Mouse (Mus musculus) hindlimb bud, embryonic 11.5 days (tissue): Measurements from ENCODE around the gene Washc3.

Experiments used
- DNase-seq: peaks from one replicate; pipeline ENCODE4 v3.0.0-alpha.2; 2012; ENCODE audit warnings: low read depth, low spot score; ENCODE audit errors: extremely low spot score

The Washc3 gene

GRCm38 (mm10) chr10:88252121-88252862, 51.4 kb downstream of the Washc3 start:
- DNase-seq: no peak

DNA sequence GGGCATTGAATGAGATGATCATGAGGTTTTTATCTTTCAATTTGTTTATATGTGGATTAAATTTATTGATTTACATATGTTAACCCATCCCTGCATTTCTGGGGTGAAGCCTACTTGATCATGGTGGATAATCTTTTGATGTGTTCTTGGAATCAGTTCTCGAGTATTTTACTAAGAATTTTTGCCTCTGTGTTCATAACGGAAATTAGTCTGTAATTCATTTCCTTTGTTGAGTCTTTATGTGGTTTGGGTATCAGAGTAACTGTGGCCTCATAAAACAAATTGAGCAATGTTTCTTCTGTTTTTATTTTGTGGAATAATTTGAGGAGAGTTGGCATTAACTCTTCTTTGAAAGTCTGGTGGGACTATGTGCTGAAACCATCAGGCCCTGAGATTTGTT, 54.7 kb downstream of the Washc3 start:
- DNase-seq: no peak

- DNase-seq: no peak
These were observed 59.4 kb downstream of the Washc3 start for GRCm38 (mm10) chr10:88260309-88260708.

GRCm38 (mm10) chr10:88261186-88261585, 60.3 kb downstream of the Washc3 start:
- DNase-seq: no peak

GRCm38 (mm10) chr10:88263383-88263782, 62.5 kb downstream of the Washc3 start:
- DNase-seq: no peak

DNA sequence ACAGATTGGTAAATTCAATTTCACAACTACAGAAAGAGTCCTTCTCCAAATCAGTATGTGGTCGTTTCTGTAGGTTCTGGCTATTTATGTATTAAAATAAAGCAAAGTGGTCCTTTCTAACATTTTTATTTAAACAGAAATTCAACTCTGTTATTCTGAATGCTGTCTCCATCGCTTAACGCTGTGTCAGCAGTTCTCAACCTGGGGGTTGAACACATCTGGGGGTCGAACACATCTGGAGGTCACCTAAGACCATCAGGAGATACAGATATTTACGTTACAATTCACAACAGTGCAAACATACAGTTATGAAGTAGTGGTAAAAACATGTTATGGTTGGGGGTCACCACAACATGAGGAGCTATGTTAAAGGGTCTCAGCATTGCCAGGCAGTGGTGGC, 73.2 kb downstream of the Washc3 start:
- no peak for DNase-seq

DNA sequence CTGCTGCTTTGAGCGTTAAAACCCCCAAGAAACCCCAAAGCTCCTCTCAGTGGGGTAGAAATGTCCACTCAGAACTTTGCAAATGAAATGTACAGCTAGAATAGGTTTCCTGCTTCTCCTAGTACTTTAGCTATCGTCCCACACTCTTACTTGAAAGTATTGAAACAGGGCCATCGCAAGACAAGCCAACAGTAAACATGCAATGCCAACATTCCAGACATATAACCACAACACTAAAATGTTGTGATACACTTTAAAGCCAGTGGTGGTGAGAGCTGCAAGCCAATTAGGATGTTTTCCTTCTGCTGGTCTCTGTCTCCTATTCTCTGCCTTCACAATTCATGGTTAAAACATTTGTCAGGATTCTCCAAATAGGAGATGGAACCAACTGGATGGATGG, 80.8 kb downstream of the Washc3 start:
- no peak for DNase-seq

- no peak for DNase-seq
These were observed 83.6 kb downstream of the Washc3 start for GRCm38 (mm10) chr10:88284343-88284990.

GRCm38 (mm10) chr10:88287261-88287660, 86.4 kb downstream of the Washc3 start:
- no peak for DNase-seq

DNA sequence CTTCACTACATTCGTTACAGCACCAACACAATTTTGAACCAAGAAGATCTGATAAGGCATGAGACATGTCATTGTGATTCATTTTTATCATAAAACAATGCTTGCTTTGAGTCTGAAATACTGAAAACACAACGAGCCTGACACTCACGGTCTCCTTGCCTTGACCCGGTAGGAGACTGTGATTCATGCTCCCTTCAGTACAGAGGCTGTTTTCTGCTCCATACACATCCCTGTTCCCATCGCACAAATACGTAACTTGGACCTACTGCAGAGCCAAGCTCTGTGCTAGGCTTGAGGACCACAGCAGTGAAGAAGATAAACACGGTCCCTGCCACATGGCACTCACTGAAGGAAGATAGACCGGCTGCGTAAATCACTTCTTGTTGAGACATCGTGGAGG, 87.2 kb downstream of the Washc3 start:
- DNase-seq: no peak

DNA sequence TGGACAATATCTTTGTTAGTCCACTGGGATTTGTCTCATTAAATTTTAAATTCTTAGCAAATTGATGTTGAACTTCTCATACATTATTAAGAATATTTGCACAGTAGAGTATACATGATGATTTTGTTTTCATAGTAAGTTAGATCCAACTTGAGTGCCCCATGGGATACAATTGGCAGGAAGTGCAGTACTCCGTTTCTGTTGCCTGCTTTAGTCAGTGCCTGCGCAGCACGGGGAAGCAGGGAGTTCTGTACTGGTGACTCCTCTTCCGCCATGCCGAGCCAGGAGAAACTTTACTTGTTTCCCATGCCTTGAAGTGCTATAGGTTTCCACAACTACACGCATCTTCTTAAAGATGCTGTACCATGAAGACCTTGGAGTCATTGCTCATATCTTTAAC, 94.2 kb downstream of the Washc3 start:
- no peak for DNase-seq
